Mouse (Mus musculus): ENCODE results near the gene Lrrc39.
A peak's percentile ranks its signal among the peaks of the same experiment; 100 is the strongest.
"Not testable (repeated sequence)": the region's sequence is repeated elsewhere in the genome, so short reads cannot be mapped to it uniquely, and the experiment has no call there.

Lrrc39 gene

GRCm38 (mm10) chr3:116562408-116563094, at the start of gene Lrrc39:
Gene Lrrc39 (plus strand): TSS chr3:116562973.
- DNase-seq (ENCODE audit: low read depth, low spot score), result peak; percentile 61

- DNase-seq (ENCODE audit: low read depth, low spot score), result no peak
Observed at GRCm38 (mm10) chr3:116520141-116520761, 42.5 kb upstream of the Lrrc39 start.

GRCm38 (mm10) chr3:116529741-116530140, 33.0 kb upstream of the Lrrc39 start:
- DNase-seq (ENCODE audit: low read depth, low spot score), result no peak

DNA sequence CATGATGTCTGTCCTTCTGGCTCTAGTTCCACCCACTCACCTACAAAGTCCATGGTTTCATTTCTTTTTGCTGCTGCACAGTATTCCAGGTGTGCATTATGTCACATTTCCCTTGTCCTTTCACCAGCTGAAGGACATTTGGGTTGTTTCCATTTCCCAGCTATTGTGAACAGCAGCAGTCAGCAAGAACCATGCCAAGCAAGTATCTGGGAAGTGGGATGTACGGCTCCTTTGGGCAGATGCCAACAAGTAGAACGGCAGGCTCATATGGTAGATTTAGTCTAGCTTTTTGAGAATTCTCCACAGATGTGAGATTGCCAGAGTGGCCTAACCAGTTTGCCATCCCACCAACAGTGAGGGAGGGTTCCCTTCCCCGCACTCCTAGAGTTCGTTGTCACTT, 31.9 kb upstream of the Lrrc39 start:
- no peak for DNase-seq (ENCODE audit: low read depth, low spot score)

DNA sequence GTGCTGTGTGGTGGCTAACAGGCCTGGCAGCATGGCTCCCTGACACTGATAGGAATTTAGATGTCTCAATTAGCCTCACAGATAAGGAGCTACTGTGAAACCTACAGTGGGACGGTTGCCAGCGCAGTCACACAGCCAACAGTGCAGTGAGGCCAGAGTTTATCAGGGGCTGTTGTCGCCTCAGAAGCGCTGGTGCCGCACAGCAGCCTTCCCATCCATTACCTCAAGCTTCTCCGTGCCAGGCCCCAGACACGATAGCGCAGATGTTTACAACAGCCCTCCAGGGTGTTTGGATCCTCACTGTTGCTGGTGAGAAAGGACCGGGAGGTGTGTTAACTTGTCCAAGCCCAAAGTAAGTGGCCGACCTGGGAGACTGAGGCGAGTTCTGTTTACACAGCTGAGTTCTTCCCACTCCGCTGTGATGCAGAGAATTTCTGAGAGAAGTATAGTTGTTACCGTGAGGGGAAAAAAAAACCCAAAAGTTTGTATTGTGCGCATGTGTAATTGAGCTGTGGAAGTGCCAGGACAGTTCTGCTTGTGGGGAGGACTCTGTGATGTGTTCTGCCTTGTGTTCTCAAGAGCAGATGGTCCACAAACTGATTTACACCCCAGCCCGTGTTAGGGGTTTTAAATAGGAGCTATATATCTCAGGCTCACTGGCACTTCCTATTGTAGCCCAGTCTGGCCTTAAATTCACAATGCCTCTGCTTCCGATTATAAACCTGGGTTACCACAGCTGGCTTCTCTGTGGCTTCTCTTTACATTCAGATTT, 26.2 kb upstream of the Lrrc39 start:
- no peak for DNase-seq (ENCODE audit: low read depth, low spot score)

GRCm38 (mm10) chr3:116537200-116537573, 25.6 kb upstream of the Lrrc39 start:
- no peak for DNase-seq (ENCODE audit: low read depth, low spot score)

DNA sequence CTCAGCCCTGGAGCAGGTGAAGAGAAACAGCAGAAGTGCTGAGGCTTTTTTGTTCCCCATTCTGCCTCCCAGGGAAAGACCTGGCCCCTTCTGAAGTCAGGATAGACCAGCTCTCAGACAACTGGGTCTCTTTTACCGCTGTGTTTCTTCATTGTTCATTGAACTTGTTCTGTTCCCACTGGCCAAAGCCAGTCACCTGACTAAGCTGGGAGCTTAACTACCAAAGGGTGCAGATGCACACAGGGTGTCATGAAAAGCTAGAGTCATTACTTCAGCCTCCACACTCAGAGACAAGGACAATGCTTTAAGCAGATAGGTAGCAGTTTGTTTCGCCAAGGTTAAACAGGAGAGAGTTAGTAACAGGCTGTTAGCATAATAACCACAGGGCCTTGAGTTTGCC, 20.7 kb upstream of the Lrrc39 start:
- DNase-seq (ENCODE audit: low read depth, low spot score), result no peak

GRCm38 (mm10) chr3:116542532-116542931, 20.2 kb upstream of the Lrrc39 start:
- DNase-seq (ENCODE audit: low read depth, low spot score), result no peak

DNA sequence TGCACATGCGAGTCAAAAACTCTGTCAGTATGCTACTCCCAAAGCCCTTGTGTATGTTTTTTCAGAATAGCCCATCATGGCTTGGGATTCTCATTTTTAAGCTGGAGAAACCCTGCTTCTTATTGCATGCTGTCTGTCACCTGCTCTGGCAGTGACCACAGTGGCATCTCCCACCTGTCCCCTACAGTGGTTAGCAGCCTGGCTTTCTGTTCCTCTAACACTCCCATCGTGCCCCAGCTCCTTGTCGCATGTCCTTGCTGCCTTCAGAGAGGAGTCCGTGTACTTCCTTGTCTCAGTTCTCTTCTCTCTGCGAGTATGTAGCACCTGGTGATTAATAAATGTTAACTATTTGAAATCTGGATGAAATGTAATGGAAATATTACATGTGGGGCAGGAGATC, 15.3 kb upstream of the Lrrc39 start:
- no peak for DNase-seq (ENCODE audit: low read depth, low spot score)

DNA sequence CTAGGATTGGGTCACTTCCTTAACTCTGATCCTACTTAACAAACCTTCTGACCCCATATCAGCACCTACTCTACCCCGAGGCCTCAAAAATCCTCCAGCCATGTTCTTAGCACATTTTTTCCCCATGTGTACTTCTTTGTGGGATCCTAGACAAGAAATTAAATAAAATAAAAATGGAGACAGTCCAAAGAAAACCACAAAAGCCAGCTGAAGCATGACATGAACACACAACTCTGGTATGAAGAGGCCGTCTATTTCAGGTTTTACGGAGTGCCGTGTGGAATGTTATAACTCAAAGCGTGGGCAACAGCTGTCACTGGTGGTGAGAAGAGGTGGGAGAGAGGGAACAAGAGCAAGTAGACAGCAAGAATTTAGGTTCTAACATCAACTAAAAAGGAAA, 11.4 kb upstream of the Lrrc39 start:
- DNase-seq (ENCODE audit: low read depth, low spot score), result no peak

DNA sequence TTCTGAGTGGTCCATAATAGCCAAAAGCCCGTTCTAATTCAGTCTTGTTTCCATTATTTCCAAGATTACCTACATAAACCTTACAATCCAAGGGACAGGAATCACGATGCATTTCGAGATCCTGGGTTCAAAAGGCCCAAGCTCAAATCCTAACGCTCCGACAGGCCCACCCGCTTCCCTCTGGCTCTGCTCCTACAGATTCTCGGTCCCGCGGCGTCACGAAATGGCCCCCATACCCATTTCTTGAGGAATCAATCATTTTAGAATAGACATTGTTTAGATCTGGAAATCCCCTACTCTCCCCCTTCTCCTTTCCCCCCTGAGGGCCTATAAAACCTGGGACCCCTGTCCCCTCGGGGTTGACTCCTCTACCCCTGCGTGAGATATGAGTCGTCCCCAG, 1.5 kb upstream of the Lrrc39 start:
- not testable (repeated sequence) for DNase-seq (ENCODE audit: low read depth, low spot score)

DNA sequence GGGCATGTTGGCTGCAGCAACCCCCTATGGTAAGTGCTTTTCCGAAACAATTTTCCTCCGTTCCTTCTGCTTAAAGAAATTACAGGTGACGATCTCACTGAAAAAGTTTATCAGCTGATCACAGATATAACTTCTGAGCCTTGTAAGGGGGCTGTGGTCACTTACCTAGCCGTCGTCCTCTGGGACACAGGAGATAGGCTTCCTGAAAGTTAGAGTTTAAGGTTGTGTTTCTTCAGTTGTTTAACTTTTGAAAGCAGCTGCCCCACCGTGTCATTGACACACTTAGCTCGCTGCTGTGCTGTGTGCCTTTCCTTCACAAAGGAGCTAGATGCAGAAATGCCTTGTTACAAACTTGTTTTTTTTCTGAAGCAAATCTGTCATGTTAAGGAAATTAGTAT, 321 bp downstream of the Lrrc39 start:
- no peak for DNase-seq (ENCODE audit: low read depth, low spot score)

- no peak for DNase-seq (ENCODE audit: low read depth, low spot score)
Observed at GRCm38 (mm10) chr3:116570628-116571027, 7.9 kb downstream of the Lrrc39 start.

- no peak for DNase-seq (ENCODE audit: low read depth, low spot score)
Observed at GRCm38 (mm10) chr3:116577286-116577685, 14.5 kb downstream of the Lrrc39 start.

- DNase-seq (ENCODE audit: low read depth, low spot score), result no peak
Observed at GRCm38 (mm10) chr3:116582201-116582600, 19.4 kb downstream of the Lrrc39 start.

GRCm38 (mm10) chr3:116594076-116594727, 31.4 kb downstream of the Lrrc39 start:
- no peak for DNase-seq (ENCODE audit: low read depth, low spot score)

DNA sequence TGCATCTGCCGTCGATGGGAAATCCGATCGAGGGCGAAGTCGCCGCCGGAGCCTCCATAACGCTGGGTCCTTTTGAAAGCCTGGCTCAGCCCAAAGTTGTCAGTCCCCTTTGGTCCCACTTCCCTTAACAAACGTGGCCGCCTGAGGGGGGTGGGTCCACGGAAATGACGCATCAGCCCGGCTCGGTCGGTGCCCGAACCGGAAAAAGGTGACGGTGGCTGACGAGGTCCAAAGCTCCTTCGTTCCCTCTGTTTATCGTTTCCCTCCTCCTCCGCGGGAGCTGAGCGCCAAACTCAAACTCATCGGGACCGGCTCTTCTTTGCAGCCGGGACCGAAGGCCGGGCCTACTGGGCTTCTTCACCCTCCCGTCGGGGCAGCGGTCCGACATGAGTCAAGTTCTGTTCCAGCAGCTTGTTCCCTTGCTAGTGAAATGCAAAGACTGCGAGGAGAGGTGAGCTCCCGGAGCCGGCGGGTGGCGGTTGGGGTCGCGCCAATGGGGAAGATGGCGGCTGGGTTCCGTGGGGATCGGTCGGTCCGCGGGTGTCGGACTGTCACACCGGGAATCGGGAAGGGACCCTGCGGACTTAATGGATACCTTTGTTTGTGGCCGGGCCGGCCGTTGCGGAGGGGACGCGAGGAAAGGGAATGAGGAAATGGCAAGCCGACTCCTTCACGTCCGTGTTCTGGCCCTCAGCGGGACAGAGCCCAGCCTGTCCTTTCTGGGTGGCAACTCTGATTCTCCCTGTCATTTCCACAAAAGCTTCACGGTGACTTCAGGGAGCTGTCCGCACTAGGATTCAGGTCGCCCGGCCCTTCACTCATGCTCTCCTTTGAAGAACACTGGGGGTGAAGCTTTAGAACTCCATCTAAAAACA, 32.2 kb downstream of the Lrrc39 start, which contains the start of gene Sass6:
Sass6 (plus strand) TSS at position 255 of the 875 bp plus-strand sequence.
- peak; percentile 92 for DNase-seq (ENCODE audit: low read depth, low spot score)

DNA sequence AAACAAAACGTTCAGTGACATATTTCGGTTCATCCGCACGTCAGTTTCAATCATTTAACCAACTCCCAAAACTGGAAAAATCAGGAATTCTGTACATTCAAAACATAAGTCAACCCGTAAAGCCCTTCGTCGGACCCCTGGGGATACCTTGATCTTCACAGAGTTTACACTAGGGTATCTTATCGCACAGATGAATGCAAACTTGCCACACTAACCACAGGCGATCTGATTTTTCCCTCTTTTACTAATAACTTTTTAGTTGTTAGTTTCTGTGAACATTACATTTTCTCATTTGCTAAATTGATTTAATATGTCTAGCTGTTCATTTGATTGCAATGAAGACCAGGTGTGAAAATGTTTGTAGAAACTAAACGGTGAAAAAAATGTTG, 32.8 kb downstream of the Lrrc39 start:
- no peak for DNase-seq (ENCODE audit: low read depth, low spot score)

- DNase-seq (ENCODE audit: low read depth, low spot score), result no peak
Observed at GRCm38 (mm10) chr3:116599705-116600104, 36.9 kb downstream of the Lrrc39 start.

- DNase-seq (ENCODE audit: low read depth, low spot score), result no peak
Observed at GRCm38 (mm10) chr3:116601005-116601404, 38.2 kb downstream of the Lrrc39 start.

- DNase-seq (ENCODE audit: low read depth, low spot score), result no peak
Observed at GRCm38 (mm10) chr3:116601781-116602180, 39.0 kb downstream of the Lrrc39 start.

Measured in skeletal muscle tissue, adult 2 months (tissue).